Mouse (Mus musculus) regulatory T cell (primary cell): ENCODE data around the gene Map1a.

Source experiments
- in situ Hi-C: fragments of 300-600 bp; cut with MboI, MseI; formaldehyde crosslinking; loops from one replicate; pipeline ENCODE4 v1.15.1; 2025; ENCODE audit warnings: high pct_unique_total_duplicates

The Map1a gene

GRCm38 (mm10) chr2:121308997-121309416 is 19.6 kb downstream of the Map1a start:
- in situ Hi-C loops, result no loop called here

- in situ Hi-C loops, result no loop called here
Observed at GRCm38 (mm10) chr2:121316278-121316677, 26.9 kb downstream of the Map1a start.

GRCm38 (mm10) chr2:121323041-121323440 is 33.6 kb downstream of the Map1a start:
- in situ Hi-C loops, result no loop called here

- in situ Hi-C loops, result no loop called here
Observed at GRCm38 (mm10) chr2:121323693-121324470, 34.5 kb downstream of the Map1a start.

- in situ Hi-C loops, result no loop called here
Observed at GRCm38 (mm10) chr2:121329492-121329891, 40.1 kb downstream of the Map1a start.

GRCm38 (mm10) chr2:121339057-121339456 is 49.7 kb downstream of the Map1a start:
- in situ Hi-C loops, result no loop called here

GRCm38 (mm10) chr2:121353156-121353555 is 63.8 kb downstream of the Map1a start:
- in situ Hi-C loops, result no loop called here

- in situ Hi-C loops, result no loop called here
Observed at GRCm38 (mm10) chr2:121354378-121354777, 65.0 kb downstream of the Map1a start.

GRCm38 (mm10) chr2:121354820-121355592 is 65.6 kb downstream of the Map1a start, which contains the start of gene Ppip5k1:
Gene Ppip5k1 (minus strand): TSS chr2:121355396.
- in situ Hi-C loops, result no loop called here

GRCm38 (mm10) chr2:121357494-121357893 is 68.1 kb downstream of the Map1a start, which contains the start of gene Ckmt1:
Gene Ckmt1 (plus strand): TSS chr2:121357714.
- in situ Hi-C loops, result no loop called here

- in situ Hi-C loops, result no loop called here
Observed at GRCm38 (mm10) chr2:121357961-121358360, 68.6 kb downstream of the Map1a start.

GRCm38 (mm10) chr2:121358381-121358780 is 69.0 kb downstream of the Map1a start:
- in situ Hi-C loops, result no loop called here

- in situ Hi-C loops, result no loop called here
Observed at GRCm38 (mm10) chr2:121359461-121359860, 70.1 kb downstream of the Map1a start.
